Mouse (Mus musculus) limb, embryonic 13.5 days (tissue): ENCODE measurements around the gene Olfr874. TPM values are rescaled to one million over a fixed set of nuclear protein-coding genes. Genes with fewer than 3 reads are reported as not detected.
A peak's percentile ranks its signal among the peaks of the same experiment; 100 is the strongest.
"Not testable (repeated sequence)": the region's sequence is repeated elsewhere in the genome, so short reads cannot be mapped to it uniquely, and the experiment has no call there.

Source experiments
- ATAC-seq: fragments of 200-750 bp; cut with Nextera tagmentation; 2 replicates; pipeline ENCODE4 v1.8.0; 2017; ENCODE audit warnings: low read depth, moderate number of reproducible peaks, moderate TSS enrichment; ENCODE audit not compliant: low FRiP score
- H3K27ac ChIP-seq: fragments of 300-500 bp; sonication (generic); 2 replicates; pipeline ENCODE4 v1.5.1; 2015; ENCODE audit warnings: inconsistent platforms, mild to moderate bottlenecking, moderate library complexity
- H3K27me3 ChIP-seq: fragments of 300-500 bp; sonication (generic); 2 replicates; pipeline ENCODE4 v1.6.1; 2015; ENCODE audit warnings: mild to moderate bottlenecking, inconsistent platforms
- H3K36me3 ChIP-seq: fragments of 300-500 bp; sonication (generic); 2 replicates; pipeline ENCODE4 v1.6.1; 2015; ENCODE audit warnings: inconsistent platforms, mild to moderate bottlenecking, moderate library complexity
- H3K4me1 ChIP-seq: fragments of 300-500 bp; sonication (generic); 2 replicates; pipeline ENCODE4 v1.6.1; 2015; ENCODE audit warnings: inconsistent platforms
- H3K4me2 ChIP-seq: fragments of 300-500 bp; sonication (generic); replicated peaks from 2 replicates; pipeline ENCODE4 v1.6.1; 2015; ENCODE audit warnings: inconsistent platforms, mild to moderate bottlenecking, moderate library complexity
- H3K4me3 ChIP-seq: fragments of 300-500 bp; sonication (generic); 2 replicates; pipeline ENCODE4 v1.5.1; 2015; ENCODE audit warnings: moderate library complexity, mild to moderate bottlenecking, inconsistent platforms
- H3K9ac ChIP-seq: fragments of 300-500 bp; sonication (generic); 2 replicates; pipeline ENCODE4 v1.6.1; 2015; ENCODE audit warnings: mild to moderate bottlenecking, inconsistent platforms
- H3K9me3 ChIP-seq: fragments of 300-500 bp; sonication (generic); 2 replicates; pipeline ENCODE4 v1.6.1; 2016; ENCODE audit warnings: inconsistent platforms
- WGBS: fragments of 180-500 bp; shearing (Covaris S2); methylation state at CpG from one replicate; pipeline ENCODE4 v1.1.7; 2015; 5-methylcytosine and 5-hydroxymethylcytosine counted together
- polyA plus RNA-seq: library from polyadenylated mRNA; unstranded; fragments of >200 nt; fragmentation: Nextera tagmentation; extraction: Ambion mirVana; gene quantifications from 2 replicates; pipeline ENCODE4 v1.2.1, GENCODE M21; 2015

The Olfr874 gene
- polyA plus RNA-seq, 1 experiment from 2014 or later = 0.15 TPM

GRCm38 (mm10) chr9:37783394-37784387, 38.8 kb downstream of the Olfr874 start:
- 52% methylated on average over 11 of the region's 15 CpGs for WGBS
- ATAC-seq = peak; percentile 77
- not testable (repeated sequence) for H3K9me3 ChIP-seq, H3K27ac ChIP-seq, H3K36me3 ChIP-seq, H3K27me3 ChIP-seq, H3K4me1 ChIP-seq, H3K9ac ChIP-seq
- Histone ChIP-seq H3K4me3 (peak overlapping the region; percentile 31), H3K4me2 (peak overlapping the region; percentile 61)

- no peak overlapping the region for H3K4me3 ChIP-seq
- no peak overlapping the region for H3K4me2 ChIP-seq
- H3K9me3 ChIP-seq = no peaks in the 10 kb centered on the region
- no peak overlapping the region for H3K9ac ChIP-seq
- no peaks in the 10 kb centered on the region for H3K36me3 ChIP-seq
- WGBS = 79% methylated on average over 2 of the region's 2 CpGs
- H3K27me3 ChIP-seq = no peaks in the 10 kb centered on the region
- H3K4me1 ChIP-seq = peaks cover 7% of the 10 kb centered on the region
- H3K27ac ChIP-seq = no peak overlapping the region
- no peak for ATAC-seq
Measured at GRCm38 (mm10) chr9:37786411-37786810, 41.5 kb downstream of the Olfr874 start.

Other genes with a start within 250 kb of the Olfr874 start
- 39.3 and 39.5 TPM in 2 replicates for gene Esam, start 217.0 kb upstream of the Olfr874 start, polyA plus RNA-seq
- 0.57 and 1.1 TPM in 2 replicates for gene Vsig2, start 205.9 kb upstream of the Olfr874 start, polyA plus RNA-seq
- 7.9 and 8.6 TPM in 2 replicates for gene Nrgn, start 192.2 kb upstream of the Olfr874 start, polyA plus RNA-seq
- 6.7 and 7.8 TPM in 2 replicates for gene Siae, start 189.4 kb upstream of the Olfr874 start, polyA plus RNA-seq
- gene Spa17, start 131.4 kb upstream of the Olfr874 start, polyA plus RNA-seq = 5.1 and 6.0 TPM in 2 replicates
- 186 and 190 TPM in 2 replicates for gene Tbrg1, start 87.8 kb upstream of the Olfr874 start, polyA plus RNA-seq
- gene Panx3, start 75.9 kb upstream of the Olfr874 start, polyA plus RNA-seq = 9.0 and 17.4 TPM in 2 replicates
- gene Olfr160, start 28.9 kb upstream of the Olfr874 start, polyA plus RNA-seq = not detected in 2 replicates
- not detected in 2 replicates for gene Olfr875, start 26.8 kb downstream of the Olfr874 start, polyA plus RNA-seq
- not detected in 2 replicates for gene Olfr876, start 57.9 kb downstream of the Olfr874 start, polyA plus RNA-seq
- gene Olfr877, start 109.2 kb downstream of the Olfr874 start, polyA plus RNA-seq = not detected in 2 replicates
- gene Olfr145, start 151.6 kb downstream of the Olfr874 start, polyA plus RNA-seq = not detected in 2 replicates
- gene Olfr878, start 172.7 kb downstream of the Olfr874 start, polyA plus RNA-seq = not detected in 2 replicates
- gene Olfr881, start 246.7 kb downstream of the Olfr874 start, polyA plus RNA-seq = not detected in 2 replicates